Mouse (Mus musculus) stomach, embryonic 16.5 days (tissue): ENCODE data around the gene Gm45753. TPM values are rescaled to one million over a fixed set of nuclear protein-coding genes. Genes with fewer than 3 reads are reported as not detected.
A peak's percentile ranks its signal among the peaks of the same experiment; 100 is the strongest.

Experiments
- ATAC-seq: fragments of 200-750 bp; cut with Nextera tagmentation; 2 replicates; pipeline ENCODE4 v1.8.0; 2017; ENCODE audit warnings: moderate number of reproducible peaks, moderate TSS enrichment; ENCODE audit not compliant: insufficient read depth, low FRiP score
- H3K27ac ChIP-seq: fragments of 300-500 bp; sonication (generic); 2 replicates; pipeline ENCODE4 v1.5.1; 2014; ENCODE audit warnings: low read length
- H3K27me3 ChIP-seq: fragments of 300-500 bp; sonication (generic); 2 replicates; pipeline ENCODE4 v1.6.1; 2014; ENCODE audit warnings: low read length, control low read depth, mixed read lengths; ENCODE audit not compliant: control insufficient read depth, insufficient read depth
- H3K36me3 ChIP-seq: fragments of 300-500 bp; sonication (generic); 2 replicates; pipeline ENCODE4 v1.6.1; 2014; ENCODE audit warnings: low read length; ENCODE audit not compliant: control insufficient read depth, insufficient read depth
- H3K4me1 ChIP-seq: fragments of 300-500 bp; sonication (generic); 2 replicates; pipeline ENCODE4 v1.6.1; 2014; ENCODE audit warnings: low read length, control low read depth, mixed read lengths; ENCODE audit not compliant: control insufficient read depth, insufficient read depth
- H3K4me2 ChIP-seq: fragments of 300-500 bp; sonication (generic); 2 replicates; pipeline ENCODE4 v1.6.1; 2014; ENCODE audit warnings: low read depth, low read length, mixed read lengths
- H3K4me3 ChIP-seq: fragments of 300-500 bp; sonication (generic); replicated peaks from 2 replicates; pipeline ENCODE4 v1.5.1; 2014; ENCODE audit warnings: mild to moderate bottlenecking, low read length
- H3K9ac ChIP-seq: fragments of 300-500 bp; sonication (generic); 2 replicates; pipeline ENCODE4 v1.6.1; 2014; ENCODE audit warnings: low read length
- H3K9me3 ChIP-seq: fragments of 300-500 bp; sonication (generic); replicated peaks from 2 replicates; pipeline ENCODE4 v1.6.1; 2016; ENCODE audit warnings: low read length, control low read depth; ENCODE audit not compliant: control insufficient read depth
- WGBS: fragments of 180-500 bp; shearing (Covaris S2); extraction: QIAGEN DNeasy Blood & Tissue Kit; methylation state at CpG from one replicate; pipeline ENCODE4 v1.1.7; 2014; 5-methylcytosine and 5-hydroxymethylcytosine counted together
- polyA plus RNA-seq: library from polyadenylated mRNA; unstranded; fragments of >200 nt; fragmentation: Nextera tagmentation; extraction: Ambion mirVana; gene quantifications from 2 replicates; pipeline ENCODE4 v1.2.1, GENCODE M21; 2015

The Gm45753 gene
- polyA plus RNA-seq, 1 experiment from 2014 or later = 0.96 TPM

- H3K27ac ChIP-seq = no peak overlapping the region
- no peak overlapping the region for H3K9ac ChIP-seq
- no peaks in the 10 kb centered on the region for H3K4me1 ChIP-seq
- H3K36me3 ChIP-seq = no peaks in the 10 kb centered on the region
- no peak overlapping the region for H3K4me2 ChIP-seq
- no peak overlapping the region for H3K4me3 ChIP-seq
- H3K27me3 ChIP-seq = no peaks in the 10 kb centered on the region
- H3K9me3 ChIP-seq = no peaks in the 10 kb centered on the region
- WGBS = 73% methylated on average over 7 of the region's 7 CpGs
- no peak for ATAC-seq
Measured at GRCm38 (mm10) chr8:45246307-45246706, 62.0 kb downstream of the Gm45753 start.

GRCm38 (mm10) chr8:45239363-45239762 lies 68.9 kb downstream of the Gm45753 start:
- Histone ChIP-seq H3K4me3 (no peak overlapping the region), H3K36me3 (no peaks in the 10 kb centered on the region), H3K4me1 (no peaks in the 10 kb centered on the region), H3K9me3 (no peaks in the 10 kb centered on the region), H3K27me3 (no peaks in the 10 kb centered on the region), H3K9ac (no peak overlapping the region), H3K27ac (no peak overlapping the region), H3K4me2 (no peak overlapping the region)
- WGBS = 69% methylated on average over 8 of the region's 8 CpGs
- no peak for ATAC-seq

GRCm38 (mm10) chr8:45238282-45238681 lies 70.0 kb downstream of the Gm45753 start:
- Histone ChIP-seq H3K4me2 (no peak overlapping the region), H3K36me3 (no peaks in the 10 kb centered on the region), H3K4me1 (no peaks in the 10 kb centered on the region), H3K9ac (no peak overlapping the region), H3K9me3 (no peaks in the 10 kb centered on the region), H3K27me3 (no peaks in the 10 kb centered on the region), H3K4me3 (no peak overlapping the region), H3K27ac (no peak overlapping the region)
- WGBS = 30% methylated on average over 3 of the region's 3 CpGs
- peak; percentile 42; the same call in 1 of the 2 replicates for ATAC-seq

- WGBS = 22% methylated on average over 14 of the region's 14 CpGs
- Histone ChIP-seq H3K36me3 (no peaks in the 10 kb centered on the region), H3K27ac (no peak overlapping the region), H3K4me3 (no peak overlapping the region), H3K4me1 (no peaks in the 10 kb centered on the region), H3K4me2 (peak overlapping the region; percentile 20; the same call in 1 of the 2 replicates), H3K27me3 (no peaks in the 10 kb centered on the region), H3K9me3 (no peaks in the 10 kb centered on the region), H3K9ac (no peak overlapping the region)
- ATAC-seq = peak; percentile 45
Measured at GRCm38 (mm10) chr8:45236164-45236912, 71.9 kb downstream of the Gm45753 start.

GRCm38 (mm10) chr8:45235228-45235627 lies 73.0 kb downstream of the Gm45753 start:
- Histone ChIP-seq H3K4me2 (no peak overlapping the region), H3K27me3 (no peaks in the 10 kb centered on the region), H3K27ac (no peak overlapping the region), H3K9me3 (no peaks in the 10 kb centered on the region), H3K9ac (no peak overlapping the region), H3K4me1 (no peaks in the 10 kb centered on the region), H3K4me3 (no peak overlapping the region), H3K36me3 (no peaks in the 10 kb centered on the region)
- WGBS = 84% methylated on average over 6 of the region's 6 CpGs
- no peak for ATAC-seq

GRCm38 (mm10) chr8:45233256-45233655 lies 75.0 kb downstream of the Gm45753 start:
- Histone ChIP-seq H3K27ac (no peak overlapping the region), H3K9ac (no peak overlapping the region), H3K4me3 (no peak overlapping the region), H3K4me2 (no peak overlapping the region), H3K9me3 (no peaks in the 10 kb centered on the region), H3K27me3 (no peaks in the 10 kb centered on the region), H3K36me3 (no peaks in the 10 kb centered on the region), H3K4me1 (no peaks in the 10 kb centered on the region)
- ATAC-seq = no peak
- 55% methylated on average over 3 of the region's 3 CpGs for WGBS

Other genes with a start within 250 kb of the Gm45753 start
- gene Mtnr1a, start 239.3 kb downstream of the Gm45753 start, polyA plus RNA-seq = 0.46 and 0.72 TPM in 2 replicates
- gene F11, start 46.4 kb downstream of the Gm45753 start, polyA plus RNA-seq = 1.5 and 1.6 TPM in 2 replicates
- 0.29 and 0.48 TPM in 2 replicates for gene Klkb1, start 13.6 kb downstream of the Gm45753 start, polyA plus RNA-seq
- gene Cyp4v3, start 24.8 kb upstream of the Gm45753 start, polyA plus RNA-seq = 5.6 and 5.7 TPM in 2 replicates
- gene Fam149a, start 73.8 kb upstream of the Gm45753 start, polyA plus RNA-seq = 15.2 and 16.7 TPM in 2 replicates
- gene Tlr3, start 102.6 kb upstream of the Gm45753 start, polyA plus RNA-seq = 3.3 and 3.9 TPM in 2 replicates
- 27.2 and 28.3 TPM in 2 replicates for gene Sorbs2, start 199.3 kb upstream of the Gm45753 start, polyA plus RNA-seq